Mouse (Mus musculus) layer of hippocampus, postnatal 36 days (tissue): ENCODE measurements around the gene Crybb3. TPM values are rescaled to one million over a fixed set of nuclear protein-coding genes. Genes with fewer than 3 reads are reported as not detected.

Experiments used
- DNase-seq, 2 experiments: peaks; one replicate each; pipeline ENCODE4 v3.0.0; 2022
- total RNA-seq, 2 experiments: library from RNA; stranded (reverse); gene quantifications; 2 replicates each; pipeline ENCODE4 v1.2.3; 2021

The Crybb3 gene
- total RNA-seq, 2 experiments from 2014 or later, result 1.6 to 3.3 TPM

DNA sequence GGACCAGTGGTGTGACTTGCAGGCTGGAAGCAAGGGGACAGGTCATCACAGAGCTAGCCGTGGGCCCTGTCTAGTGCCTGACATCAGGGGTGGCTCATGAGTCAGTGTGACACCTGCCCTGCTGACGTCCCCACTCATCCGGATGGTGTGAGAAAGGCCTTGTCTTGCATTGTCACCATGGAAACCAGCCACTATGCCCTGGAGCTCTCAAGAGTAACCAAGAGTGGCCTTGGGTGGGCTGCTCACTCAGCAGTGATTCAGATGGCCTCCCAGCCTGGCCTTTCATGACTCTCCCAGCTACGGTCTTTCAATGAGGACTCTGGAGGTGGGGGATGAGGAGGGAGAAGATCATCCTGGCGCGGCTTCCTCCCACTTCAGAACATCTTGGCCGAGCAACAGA lies 21.1 kb upstream of the Crybb3 start:
- no peak for DNase-seq

GRCm38 (mm10) chr5:113101457-113101856 lies 20.1 kb upstream of the Crybb3 start:
- DNase-seq, result peak in 1 of 2 experiments; percentile 31

DNA sequence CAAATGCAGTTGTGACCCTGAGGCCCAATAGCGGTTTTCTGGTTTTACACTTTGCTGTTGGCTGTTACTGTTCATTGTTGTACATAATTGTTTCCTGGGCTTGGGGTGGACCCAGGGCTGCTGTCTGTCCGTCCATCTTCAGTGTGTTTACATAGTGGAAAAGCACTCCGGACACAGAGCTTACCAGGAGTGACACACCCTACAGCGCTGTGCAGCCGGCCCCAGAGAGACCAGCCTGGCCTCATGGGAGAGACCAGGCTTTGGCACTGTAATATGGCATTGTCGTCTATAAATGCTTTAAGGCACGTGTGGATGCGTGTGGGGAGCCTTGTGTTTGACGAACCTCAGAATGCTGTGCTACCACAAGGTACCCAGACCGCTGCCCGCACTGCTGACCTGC lies 19.0 kb upstream of the Crybb3 start:
- no peak for DNase-seq

- DNase-seq, result peak; percentile 86 to 89
These were observed 18.2 kb upstream of the Crybb3 start for GRCm38 (mm10) chr5:113099546-113099945.

DNA sequence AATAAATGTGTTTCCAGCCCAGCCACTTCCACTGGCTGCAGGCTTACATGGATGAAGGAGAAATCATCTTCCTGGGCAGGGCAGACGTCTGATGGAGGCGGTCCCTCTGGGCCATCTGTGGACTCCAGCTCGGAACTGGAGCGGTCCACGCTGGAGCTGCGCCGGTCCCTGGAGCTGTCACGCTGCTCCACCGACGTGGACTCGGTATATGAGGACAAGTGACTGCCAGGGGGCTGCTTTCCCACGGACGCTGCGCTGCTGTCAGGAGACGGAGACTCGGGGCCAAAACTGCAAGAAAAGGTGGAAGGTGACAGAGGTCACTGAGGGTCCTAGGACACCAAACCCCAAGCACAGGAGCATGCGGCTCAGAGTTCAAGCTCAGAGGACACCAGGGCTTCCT lies 16.2 kb upstream of the Crybb3 start:
- no peak for DNase-seq

DNA sequence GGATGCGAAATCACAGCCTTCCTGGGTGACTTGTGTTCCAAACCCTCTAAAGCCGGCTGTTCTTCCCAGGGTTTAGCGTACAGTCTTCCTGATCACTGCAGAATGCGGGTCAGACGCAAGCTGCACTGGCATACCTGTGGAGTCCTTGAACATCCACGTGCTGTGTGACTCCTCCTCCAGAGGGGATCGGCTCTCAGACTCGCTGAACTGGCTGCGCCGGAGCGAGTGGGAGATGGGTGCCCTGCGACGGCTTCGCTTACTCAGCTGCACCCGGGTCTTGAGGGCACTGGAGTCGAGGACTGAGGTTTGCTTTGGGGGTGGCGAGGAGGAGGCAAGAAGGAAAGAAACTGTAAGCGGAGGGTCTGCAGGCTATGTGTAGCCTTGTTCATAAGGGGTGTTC lies 14.1 kb upstream of the Crybb3 start:
- DNase-seq, result no peak

GRCm38 (mm10) chr5:113092406-113092805 lies 11.0 kb upstream of the Crybb3 start:
- DNase-seq, result no peak

DNA sequence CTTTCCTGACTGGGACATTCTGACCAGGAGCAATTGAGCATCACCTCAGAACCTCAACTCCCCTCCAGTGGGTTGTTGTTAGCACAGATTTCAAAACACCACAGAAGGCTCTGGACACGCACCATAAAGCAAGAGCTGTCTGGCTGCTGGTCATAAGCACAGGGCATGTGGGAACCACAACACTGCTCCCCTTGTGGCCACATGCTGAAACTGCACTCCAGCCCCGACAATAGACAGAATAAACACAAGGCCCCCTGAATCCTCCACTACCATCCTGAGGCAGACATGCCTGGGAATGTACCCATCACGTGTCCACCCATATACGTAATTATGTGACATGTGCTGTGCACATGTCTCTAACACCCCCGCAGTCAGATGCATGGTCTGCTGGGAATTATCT lies 9.8 kb upstream of the Crybb3 start:
- DNase-seq, result no peak

DNA sequence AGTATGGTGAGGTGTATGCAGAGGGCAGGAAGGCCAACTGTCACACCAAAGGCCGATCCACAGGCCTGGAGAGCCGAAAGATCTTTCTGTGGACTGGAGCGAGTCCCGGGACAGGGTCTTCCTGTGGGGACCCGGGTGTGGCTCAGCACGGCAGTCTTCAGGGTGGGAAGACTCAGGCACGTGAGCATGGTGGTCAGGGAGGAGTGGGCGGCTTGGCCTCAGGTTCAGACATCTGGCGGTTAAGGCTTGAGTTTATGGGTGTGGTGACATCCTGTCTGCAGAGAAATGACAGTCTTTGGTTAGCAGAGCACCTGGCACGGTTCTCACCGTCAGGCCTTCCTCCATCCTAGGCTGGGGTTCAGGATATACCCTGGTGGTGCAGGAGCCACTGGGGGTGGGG lies 9.4 kb upstream of the Crybb3 start:
- DNase-seq, result no peak

DNA sequence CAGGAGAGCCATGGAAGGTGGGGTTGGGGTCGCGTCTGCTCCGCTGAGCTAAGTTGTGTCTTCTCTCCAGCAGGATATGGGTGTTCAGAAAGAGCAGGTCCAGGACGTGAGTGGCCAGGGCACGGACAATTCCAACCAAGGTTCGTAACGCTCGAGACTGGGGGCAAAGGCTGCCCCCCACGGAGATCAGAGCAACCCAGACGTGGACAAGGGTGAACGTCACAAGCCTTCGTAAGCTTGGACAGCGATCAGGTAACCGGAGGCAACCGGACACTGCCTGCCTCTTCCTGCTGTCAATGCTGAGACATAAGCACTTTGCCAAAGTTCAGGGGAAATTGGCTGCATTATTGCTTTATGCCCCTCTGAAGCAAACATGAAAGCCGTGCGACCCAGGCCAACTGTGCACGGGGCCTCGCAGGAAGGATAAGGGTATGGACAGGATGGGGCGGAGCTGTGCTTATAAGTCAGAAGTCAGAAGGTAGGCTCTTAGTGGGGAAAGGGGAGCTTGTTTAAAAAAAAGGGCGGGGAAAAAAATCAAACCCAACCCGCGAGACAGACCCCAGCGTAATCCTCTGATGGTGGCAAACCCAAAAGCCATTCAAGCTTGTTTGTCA lies 8.8 kb upstream of the Crybb3 start:
- no peak for DNase-seq

GRCm38 (mm10) chr5:113087465-113087864 lies 6.1 kb upstream of the Crybb3 start:
- no peak for DNase-seq

DNA sequence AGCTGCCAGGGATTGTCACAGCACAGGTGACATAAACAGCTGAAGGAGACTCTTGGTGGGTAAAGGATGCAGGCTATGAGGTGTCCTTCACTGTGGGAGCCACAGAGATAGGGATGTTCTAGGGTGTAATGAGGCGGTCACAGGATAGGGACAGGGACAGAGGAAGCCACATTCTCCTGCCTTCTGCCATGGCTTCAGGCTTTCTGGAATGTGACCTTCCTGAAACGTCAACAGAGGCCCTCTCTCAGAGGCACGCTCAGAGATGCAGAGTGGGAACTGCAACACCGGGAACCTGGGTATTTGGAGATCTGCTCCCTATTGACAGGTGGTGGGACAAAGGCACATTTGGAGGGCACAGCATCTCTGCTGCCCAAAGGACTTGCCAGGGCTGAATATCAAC lies 5.6 kb upstream of the Crybb3 start:
- DNase-seq, result no peak

GRCm38 (mm10) chr5:113086439-113086838 lies 5.1 kb upstream of the Crybb3 start:
- peak; percentile 66 to 67 for DNase-seq

DNA sequence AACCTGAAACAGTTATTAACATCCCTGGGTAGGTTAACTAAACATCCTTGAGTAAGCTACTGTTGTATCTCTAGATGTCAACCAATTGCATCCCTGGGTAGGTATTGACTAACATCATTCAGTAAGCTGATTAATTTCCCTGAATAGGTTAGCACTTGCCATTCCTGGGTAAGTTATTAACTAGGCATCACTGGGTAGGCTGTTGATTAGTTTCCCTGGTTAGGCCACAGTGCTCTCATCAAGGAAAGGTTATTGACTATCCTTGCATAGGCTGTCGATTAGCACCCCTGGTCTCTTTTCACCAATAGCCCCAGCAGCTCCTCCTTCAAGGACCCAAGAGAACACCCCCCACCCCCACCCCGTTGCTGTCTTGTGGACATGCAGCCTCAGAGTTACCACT lies 4.5 kb upstream of the Crybb3 start:
- no peak for DNase-seq

GRCm38 (mm10) chr5:113084309-113084708 lies 2.9 kb upstream of the Crybb3 start:
- DNase-seq, result no peak

DNA sequence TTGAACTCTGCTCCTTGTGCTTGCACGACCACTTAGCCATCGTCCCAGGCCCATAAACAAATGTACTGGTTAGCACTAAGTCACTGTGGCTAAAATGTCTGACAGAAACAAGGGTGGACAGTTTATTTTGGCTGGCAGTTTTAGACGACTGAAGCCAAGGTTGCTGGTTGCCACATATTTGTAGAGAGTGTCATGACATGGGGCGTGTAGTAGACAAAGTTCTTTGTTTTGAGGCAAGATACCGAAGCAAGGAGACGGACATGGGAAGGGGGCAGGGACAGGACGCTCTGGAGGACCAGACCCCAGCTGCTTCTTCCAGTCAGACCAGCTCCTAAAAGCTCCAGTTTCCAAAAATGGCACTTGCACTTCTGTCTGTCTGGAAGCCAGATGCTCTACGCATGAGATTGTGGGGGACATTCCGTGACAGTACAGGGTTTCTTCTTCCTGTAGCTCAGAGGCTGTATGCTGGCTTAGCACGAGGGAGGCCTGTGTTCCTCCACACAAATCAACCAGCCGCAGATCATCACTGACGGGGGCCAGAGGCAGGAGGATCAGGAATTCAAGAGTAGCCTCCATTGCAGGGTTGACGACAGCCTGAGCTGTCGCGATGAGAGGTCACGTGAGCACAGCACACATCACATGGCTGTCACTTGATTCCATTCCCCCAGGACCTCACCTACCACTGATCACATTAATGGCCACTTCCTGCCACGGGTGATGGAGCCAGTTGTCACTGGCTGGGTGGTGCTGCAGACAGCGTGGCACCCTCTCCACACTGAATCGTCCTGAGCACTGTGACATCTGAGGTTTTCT lies 1.2 kb upstream of the Crybb3 start:
- no peak for DNase-seq

GRCm38 (mm10) chr5:113081020-113081419 lies 364 bp downstream of the Crybb3 start:
- no peak for DNase-seq

GRCm38 (mm10) chr5:113079783-113080182 lies 1.6 kb downstream of the Crybb3 start:
- no peak for DNase-seq

DNA sequence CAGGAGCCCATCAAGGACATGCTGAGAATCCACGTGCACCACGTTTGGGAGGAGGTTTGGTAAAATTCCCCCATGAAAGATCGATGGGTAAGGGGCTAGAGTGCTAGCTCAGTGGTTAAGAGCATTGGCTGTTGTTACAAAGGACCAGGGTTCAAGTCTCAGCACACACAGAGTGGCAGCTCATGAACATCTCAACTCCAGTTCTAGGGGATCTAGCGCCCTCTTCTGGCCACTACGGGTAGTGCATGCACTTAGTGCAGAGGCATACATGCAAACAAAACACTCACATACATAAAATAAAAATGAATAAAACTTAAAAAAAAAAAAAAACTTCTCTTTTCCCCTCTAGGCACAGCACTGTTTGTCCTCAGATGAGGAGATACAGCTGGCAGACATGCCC lies 2.7 kb downstream of the Crybb3 start:
- no peak for DNase-seq

GRCm38 (mm10) chr5:113070017-113070416 lies 11.4 kb downstream of the Crybb3 start, which contains the start of gene Crybb2:
Crybb2 (minus strand) TSS chr5:113070117.
- no peak for DNase-seq

GRCm38 (mm10) chr5:113054308-113054707 lies 27.1 kb downstream of the Crybb3 start:
- peak; percentile 84 to 86 for DNase-seq

- DNase-seq, result no peak
These were observed 30.7 kb downstream of the Crybb3 start for GRCm38 (mm10) chr5:113050581-113051185.

DNA sequence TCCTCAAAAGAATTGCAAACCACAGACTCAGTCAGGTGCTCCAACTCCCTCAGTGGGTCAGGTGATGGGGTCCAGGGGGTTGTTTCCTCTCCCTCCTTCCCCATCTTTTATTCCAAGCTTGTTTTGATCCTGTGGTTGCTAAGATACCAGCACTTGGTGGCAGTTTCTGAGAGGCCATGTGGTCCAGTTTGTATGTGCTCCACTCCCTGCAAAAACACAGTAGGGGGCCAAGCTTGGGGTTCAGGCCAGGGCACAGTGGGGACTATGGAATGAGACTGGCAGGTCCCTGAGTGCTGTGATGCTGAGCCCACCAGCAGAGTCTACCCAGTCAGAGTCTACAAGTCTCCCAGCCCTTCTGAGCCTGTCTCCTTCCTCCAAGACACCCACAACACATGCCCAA lies 31.5 kb downstream of the Crybb3 start:
- no peak for DNase-seq
